Mouse (Mus musculus) kidney, adult 2 months (tissue): Measurements from ENCODE around the gene Gm49361.

Source experiments
- CTCF ChIP-seq: fragments of 200-500 bp; conservative IDR thresholded peaks from 2 replicates; pipeline ENCODE4 v1.5.1; 2011; ENCODE audit warnings: low read depth, mild to moderate bottlenecking, control low read depth, low read length, moderate library complexity, mixed read lengths; ENCODE audit not compliant: insufficient read depth, insufficient read length
- POLR2A ChIP-seq: fragments of 200-500 bp; IDR thresholded peaks from one replicate; pipeline ENCODE4 v1.6.1; 2011; ENCODE audit warnings: low read depth, low read length, control low read depth

GRCm38 (mm10) chr14:57690681-57691080 lies 55.2 kb downstream of the Gm49361 start:
- no peak for TF ChIP-seq CTCF
- TF ChIP-seq POLR2A: no peak
